Comparison of ENCODE assay signal across 12 mouse cellular contexts in the genomic region with DNA sequence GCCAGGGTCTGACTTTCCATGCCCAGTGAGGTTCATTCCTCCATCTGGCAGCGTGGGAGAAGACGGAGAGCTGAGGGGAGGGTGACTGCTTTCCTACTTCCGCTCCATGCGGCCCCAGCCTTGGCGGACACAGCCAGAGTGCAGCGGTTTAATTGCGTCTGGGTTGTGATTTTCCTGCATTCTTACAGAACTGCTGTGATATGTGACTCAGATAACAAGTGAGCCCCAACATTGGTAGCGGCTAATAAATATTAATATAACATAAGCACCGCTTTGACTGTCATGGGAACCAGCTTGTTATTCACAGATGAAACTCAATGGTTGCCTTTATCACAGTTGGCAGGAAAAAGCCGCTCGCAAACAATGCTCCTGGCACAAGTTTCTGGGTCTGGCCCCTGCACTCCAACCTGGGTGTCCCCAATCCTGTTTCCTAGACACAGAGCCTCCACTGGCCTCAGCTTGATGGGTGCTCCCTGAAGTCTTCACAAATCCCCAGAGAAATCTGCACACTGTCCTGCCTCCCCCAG. TPM values are rescaled to one million over a fixed set of nuclear protein-coding genes. Genes with fewer than 3 reads are reported as not detected.
DNase-seq lines count a peak whose midpoint lies in the region.
"Had no signal": no experiment of that assay in that cellular context is flagged by ENCODE, and none has a peak within 500 bp of the region (broad histone marks: within the 10 kb centered on the region; RNA-seq: fewer than 3 reads in every experiment).

No protein-coding gene starts in this region.

- peak; percentile 56 to 63 for DNase-seq in cerebellum, postnatal 10 days
- no peak for DNase-seq in cerebellum, adult 11-12 months
- DNase-seq in right cerebral cortex, adult 2 months (ENCODE audit: low spot score in 2 of 2), result peak; percentile 16 to 32
- DNase-seq in right cerebral cortex, postnatal 14 days, result no peak
- DNase-seq in layer of hippocampus, postnatal 36 days, result peak; percentile 43 to 52
- DNase-seq in right cerebral cortex, postnatal 4 days, result peak; percentile 27
- DNase-seq in spleen, postnatal 10 days (ENCODE audit: low spot score in 2 of 2), result no peak
- no peak for DNase-seq in adrenal gland, postnatal 14 days
- DNase-seq: cerebellum, adult 18-20 months; kidney, postnatal 10 days; liver; lung, postnatal 36 days had no signal

RNA-seq across cellular contexts. Expression of a gene that starts 43.0 kb away (rescaled TPM):
- total RNA-seq in layer of hippocampus, postnatal 36 days (2021), result 10 to 100 TPM; 11.3 TPM
- total RNA-seq in adrenal gland, postnatal 14 days (2021), result 2.3 and 3.6 TPM in 2 replicates

Comparison
In these comparisons a context has a peak if more than half of its experiments do, and no peak if none do; other contexts are left out.
1. DNase-seq: peak in cerebellum, postnatal 10 days (2 of 2), right cerebral cortex, adult 2 months (2 of 2), layer of hippocampus, postnatal 36 days (2 of 2) and right cerebral cortex, postnatal 4 days (single experiment); none in cerebellum, adult 11-12 months (single experiment), right cerebral cortex, postnatal 14 days (single experiment), spleen, postnatal 10 days (0 of 2) and adrenal gland, postnatal 14 days (single experiment).